Mouse (Mus musculus): Measurements from ENCODE around the gene Espl1. TPM values are rescaled to one million over a fixed set of nuclear protein-coding genes. Genes with fewer than 3 reads are reported as not detected.
A peak's percentile ranks its signal among the peaks of the same experiment; 100 is the strongest.

The Espl1 gene
- total RNA-seq, 2 experiments from 2014 or later, result 0.77 to 1.4 TPM

- no peak for DNase-seq (ENCODE audit: low spot score in 2 of 2)
These were observed 24.6 kb upstream of the Espl1 start for GRCm38 (mm10) chr15:102271441-102271840.

GRCm38 (mm10) chr15:102273982-102274716, 21.9 kb upstream of the Espl1 start:
- DNase-seq (ENCODE audit: low spot score in 2 of 2), result no peak

GRCm38 (mm10) chr15:102278726-102279091, 17.4 kb upstream of the Espl1 start:
- DNase-seq (ENCODE audit: low spot score in 2 of 2), result no peak

GRCm38 (mm10) chr15:102279092-102279782, 16.8 kb upstream of the Espl1 start, which contains the start of gene Mfsd5:
TSS of gene Mfsd5 (plus strand) at chr15:102279454.
- DNase-seq (ENCODE audit: low spot score in 2 of 2), result peak; percentile 81 to 87

- DNase-seq (ENCODE audit: low spot score in 2 of 2), result no peak
These were observed 16.1 kb upstream of the Espl1 start for GRCm38 (mm10) chr15:102279783-102280520.

- DNase-seq (ENCODE audit: low spot score in 2 of 2), result no peak
These were observed 15.4 kb upstream of the Espl1 start for GRCm38 (mm10) chr15:102280623-102281022.

GRCm38 (mm10) chr15:102282463-102283292, 13.4 kb upstream of the Espl1 start:
- DNase-seq (ENCODE audit: low spot score in 2 of 2), result no peak

- DNase-seq (ENCODE audit: low spot score in 2 of 2), result no peak
These were observed 12.4 kb upstream of the Espl1 start for GRCm38 (mm10) chr15:102283648-102284047.

- DNase-seq (ENCODE audit: low spot score in 2 of 2), result peak; percentile 33 to 38
These were observed 8.7 kb upstream of the Espl1 start for GRCm38 (mm10) chr15:102287395-102287794.

- DNase-seq (ENCODE audit: low spot score in 2 of 2), result no peak
These were observed 421 bp downstream of the Espl1 start for GRCm38 (mm10) chr15:102296368-102297006.

- no peak for DNase-seq (ENCODE audit: low spot score in 2 of 2)
These were observed 6.5 kb downstream of the Espl1 start for GRCm38 (mm10) chr15:102302542-102302941.

- no peak for DNase-seq (ENCODE audit: low spot score in 2 of 2)
These were observed 12.7 kb downstream of the Espl1 start for GRCm38 (mm10) chr15:102308717-102309116.

- no peak for DNase-seq (ENCODE audit: low spot score in 2 of 2)
These were observed 14.2 kb downstream of the Espl1 start for GRCm38 (mm10) chr15:102310074-102310845.

- DNase-seq (ENCODE audit: low spot score in 2 of 2), result no peak
These were observed 15.4 kb downstream of the Espl1 start for GRCm38 (mm10) chr15:102311489-102311888.

GRCm38 (mm10) chr15:102315292-102315691, 19.2 kb downstream of the Espl1 start:
- no peak for DNase-seq (ENCODE audit: low spot score in 2 of 2)

GRCm38 (mm10) chr15:102316263-102316662, 20.2 kb downstream of the Espl1 start:
- DNase-seq (ENCODE audit: low spot score in 2 of 2), result peak; percentile 58 to 74

- no peak for DNase-seq (ENCODE audit: low spot score in 2 of 2)
These were observed 28.8 kb downstream of the Espl1 start for GRCm38 (mm10) chr15:102324654-102325473.

- DNase-seq (ENCODE audit: low spot score in 2 of 2), result peak; percentile 86 to 90
These were observed 30.0 kb downstream of the Espl1 start, which contains the start of gene Pfdn5 for GRCm38 (mm10) chr15:102326022-102326576. TSS of gene Pfdn5 (plus strand) at chr15:102326116.
